Mouse (Mus musculus): ENCODE data around the gene Rarres1. TPM values are rescaled to one million over a fixed set of nuclear protein-coding genes. Genes with fewer than 3 reads are reported as not detected.

Gene Rarres1
- total and polyA plus RNA-seq, 3 experiments = 0.34 TPM; not detected in 2

GRCm38 (mm10) chr3:67520568-67521143 is 5.3 kb upstream of the Rarres1 start:
- no peak for DNase-seq (ENCODE audit: extremely low read depth)
- Histone ChIP-seq H3K4me1 (ENCODE audit: control insufficient read depth in 1 of 2, insufficient read depth in 2 of 2) (peaks cover 5 to 17% of the 10 kb centered on the region in 2 experiments; a peak in 3 of 4 replicates), H3K27me3 (replicated peaks) (no peaks in the 10 kb centered on the region), H3K36me3 (replicated peaks in 1 of 2; ENCODE audit: control insufficient read depth in 1 of 2, insufficient read depth in 1 of 2, low read length in 1 of 2) (no peaks in the 10 kb centered on the region), H3K4me2 (ENCODE audit: insufficient read depth, low read depth, poor library complexity, severe bottlenecking) (no peak overlapping the region), H3K27ac (ENCODE audit: insufficient read depth, low read depth) (no peak overlapping the region), H3K4me3 (replicated peaks in 1 of 3; ENCODE audit: low read depth in 2 of 3, low read length in 2 of 3, poor library complexity in 1 of 3) (no peak overlapping the region), H3K9ac (ENCODE audit: insufficient read depth, low read depth) (no peak overlapping the region), H3K79me2 (replicated peaks; ENCODE audit: control insufficient read depth, extremely low read depth, insufficient read depth, poor library complexity, severe bottlenecking) (no peaks in the 10 kb centered on the region), H3K9me3 (replicated peaks; ENCODE audit: low read length) (no peaks in the 10 kb centered on the region)
- dilution Hi-C loops (cut with MboI; ENCODE audit: extremely low pct_ligation_motif_present, extremely low pct_unique_long_range_greater_than_20kb, low sequenced_read_pairs) = no loop called here
- no peak for TF ChIP-seq TCF12 (IDR thresholded peaks at IDR 0.05; ENCODE audit: low read depth, low read length)
- no peak for TF ChIP-seq PAX5 (IDR thresholded peaks at IDR 0.05; ENCODE audit: low read length)
- TF ChIP-seq MAZ (IDR thresholded peaks at IDR 0.05; ENCODE audit: low read depth, low read length) = no peak
- in situ Hi-C loops (cut with MboI; ENCODE audit: low pct_ligation_motif_present, low pct_unique_long_range_greater_than_20kb, low sequenced_read_pairs) = no loop called here

- peak overlapping the region; percentile 71; the same call in 1 of the 2 replicates for H3K4me2 ChIP-seq (ENCODE audit: insufficient read depth, low read depth, poor library complexity, severe bottlenecking)
- H3K4me3 ChIP-seq (replicated peaks in 1 of 3; ENCODE audit: low read depth in 2 of 3, low read length in 2 of 3, poor library complexity in 1 of 3) = peak overlapping the region in 1 of 3 experiments; percentile 19
- H3K4me1 ChIP-seq (ENCODE audit: control insufficient read depth in 1 of 2, insufficient read depth in 2 of 2) = peaks cover 0 to 10% of the 10 kb centered on the region in 2 experiments; a peak in 2 of 4 replicates
- no peak overlapping the region for H3K27ac ChIP-seq (ENCODE audit: insufficient read depth, low read depth)
- DNase-seq (ENCODE audit: extremely low read depth) = no peak
- H3K27me3 ChIP-seq (replicated peaks) = no peaks in the 10 kb centered on the region
- TF ChIP-seq ZKSCAN1 (IDR thresholded peaks at IDR 0.05; ENCODE audit: borderline replicate concordance, low read depth, low read length) = no peak
- no peak for TF ChIP-seq MEF2A (IDR thresholded peaks at IDR 0.05; ENCODE audit: borderline replicate concordance, low read depth, low read length)
- TF ChIP-seq SIN3A (IDR thresholded peaks at IDR 0.05; ENCODE audit: low read length) = no peak
- no peak for TF ChIP-seq JUND (conservative IDR thresholded peaks at IDR 0.05; ENCODE audit: low read depth, low read length)
- no peak for TF ChIP-seq MAFK (IDR thresholded peaks at IDR 0.05; ENCODE audit: insufficient replicate concordance, low read length)
- no peak for TF ChIP-seq POLR2A (IDR thresholded peaks at IDR 0.05; ENCODE audit: low read depth, low read length)
- no peak for TF ChIP-seq EP300 (IDR thresholded peaks at IDR 0.05; ENCODE audit: low read length)
- TF ChIP-seq ZC3H11A (IDR thresholded peaks at IDR 0.05; ENCODE audit: low read depth, low read length) = no peak
- no peak for TF ChIP-seq NELFE (IDR thresholded peaks at IDR 0.05; ENCODE audit: low read depth, low read length)
- TF ChIP-seq BHLHE40 (IDR thresholded peaks at IDR 0.05; ENCODE audit: low read depth, low read length) = no peak
- no peak for TF ChIP-seq PAX5 (IDR thresholded peaks at IDR 0.05; ENCODE audit: low read length)
- TF ChIP-seq ELF1 (IDR thresholded peaks at IDR 0.05; ENCODE audit: low read depth, low read length) = no peak
- TF ChIP-seq TBP (conservative IDR thresholded peaks at IDR 0.05; ENCODE audit: low read depth, low read length) = no peak
- no peak for TF ChIP-seq USF1 (IDR thresholded peaks at IDR 0.05; ENCODE audit: low read depth, low read length)
- no peak for TF ChIP-seq IRF4 (IDR thresholded peaks at IDR 0.05; ENCODE audit: low read depth, low read length)
- TF ChIP-seq MAZ (IDR thresholded peaks at IDR 0.05; ENCODE audit: low read depth, low read length) = no peak
- TF ChIP-seq TCF12 (IDR thresholded peaks at IDR 0.05; ENCODE audit: low read depth, low read length) = no peak
- TF ChIP-seq CTCF (conservative IDR thresholded peaks at IDR 0.05 in 1 of 2, IDR thresholded peaks at IDR 0.05 in 1 of 2; ENCODE audit: low read depth in 2 of 2, low read length in 2 of 2) = no peak
- dilution Hi-C loops (cut with MboI; ENCODE audit: extremely low pct_ligation_motif_present, extremely low pct_unique_long_range_greater_than_20kb, low sequenced_read_pairs) (no loop called here), in situ Hi-C loops (cut with MboI; ENCODE audit: low pct_ligation_motif_present, low pct_unique_long_range_greater_than_20kb, low sequenced_read_pairs) (loop anchor here (5.0 kb wide), 1 partner anchor 47 kb away; no protein-coding TSS in a partner anchor)
- no peaks in the 10 kb centered on the region for H3K79me2 ChIP-seq (replicated peaks; ENCODE audit: control insufficient read depth, extremely low read depth, insufficient read depth, poor library complexity, severe bottlenecking)
- H3K9me3 ChIP-seq (replicated peaks; ENCODE audit: low read length) = no peaks in the 10 kb centered on the region
- no peak overlapping the region for H3K9ac ChIP-seq (ENCODE audit: insufficient read depth, low read depth)
- no peaks in the 10 kb centered on the region for H3K36me3 ChIP-seq (replicated peaks in 1 of 2; ENCODE audit: control insufficient read depth in 1 of 2, insufficient read depth in 1 of 2, low read length in 1 of 2)
Measured at GRCm38 (mm10) chr3:67514801-67515273, 486 bp downstream of the Rarres1 start.
